Mouse (Mus musculus) mature B cell (primary cell): ENCODE measurements around the gene Tmem81.

Experiments used
- in situ Hi-C: fragments of 300-500 bp; cut with MboI; formaldehyde crosslinking; loops from 2 replicates; pipeline ENCODE4 v1.14.3; 2019

Gene Tmem81

GRCm38 (mm10) chr1:132519734-132520133 lies 13.7 kb downstream of the Tmem81 start:
- in situ Hi-C loops, result no loop called here

- in situ Hi-C loops, result no loop called here
Observed at GRCm38 (mm10) chr1:132520764-132521163, 14.7 kb downstream of the Tmem81 start.

- in situ Hi-C loops, result no loop called here
Observed at GRCm38 (mm10) chr1:132523048-132523447, 17.0 kb downstream of the Tmem81 start.

- in situ Hi-C loops, result no loop called here
Observed at GRCm38 (mm10) chr1:132523920-132524319, 17.9 kb downstream of the Tmem81 start.

GRCm38 (mm10) chr1:132525832-132526231 lies 19.8 kb downstream of the Tmem81 start:
- in situ Hi-C loops, result loop anchor here (5.0 kb wide), 1 partner anchor 66 kb away; no protein-coding TSS in a partner anchor

- in situ Hi-C loops, result loop anchor here (5.0 kb wide), 1 partner anchor 64 kb away; no protein-coding TSS in a partner anchor
Observed at GRCm38 (mm10) chr1:132528071-132528470, 22.0 kb downstream of the Tmem81 start.

- in situ Hi-C loops, result loop anchor here (5.0 kb wide), 1 partner anchor 64 kb away; no protein-coding TSS in a partner anchor
Observed at GRCm38 (mm10) chr1:132528647-132529334, 22.8 kb downstream of the Tmem81 start.

- in situ Hi-C loops, result no loop called here
Observed at GRCm38 (mm10) chr1:132530631-132531191, 24.7 kb downstream of the Tmem81 start.

- in situ Hi-C loops, result no loop called here
Observed at GRCm38 (mm10) chr1:132532521-132532920, 26.5 kb downstream of the Tmem81 start.

- in situ Hi-C loops, result no loop called here
Observed at GRCm38 (mm10) chr1:132533840-132534239, 27.8 kb downstream of the Tmem81 start.

GRCm38 (mm10) chr1:132535541-132535940 lies 29.5 kb downstream of the Tmem81 start:
- in situ Hi-C loops, result no loop called here

GRCm38 (mm10) chr1:132536416-132536815 lies 30.4 kb downstream of the Tmem81 start:
- in situ Hi-C loops, result no loop called here

- in situ Hi-C loops, result no loop called here
Observed at GRCm38 (mm10) chr1:132537736-132538135, 31.7 kb downstream of the Tmem81 start.

GRCm38 (mm10) chr1:132540701-132541100 lies 34.7 kb downstream of the Tmem81 start:
- in situ Hi-C loops, result no loop called here

GRCm38 (mm10) chr1:132541171-132541823 lies 35.3 kb downstream of the Tmem81 start:
- in situ Hi-C loops, result no loop called here

- in situ Hi-C loops, result no loop called here
Observed at GRCm38 (mm10) chr1:132541824-132542599, 36.0 kb downstream of the Tmem81 start.

- in situ Hi-C loops, result no loop called here
Observed at GRCm38 (mm10) chr1:132542762-132543306, 36.8 kb downstream of the Tmem81 start, which contains the start of gene Cntn2. Gene Cntn2, minus strand, starts transcription at chr1:132543256.

GRCm38 (mm10) chr1:132543789-132544188 lies 37.8 kb downstream of the Tmem81 start:
- in situ Hi-C loops, result no loop called here

- in situ Hi-C loops, result no loop called here
Observed at GRCm38 (mm10) chr1:132557901-132558631, 52.0 kb downstream of the Tmem81 start.
